Mouse (Mus musculus): ENCODE data around the gene Nsg2. TPM values are rescaled to one million over a fixed set of nuclear protein-coding genes. Genes with fewer than 3 reads are reported as not detected.
"Not testable (repeated sequence)": the region's sequence is repeated elsewhere in the genome, so short reads cannot be mapped to it uniquely, and the experiment has no call there.

Gene Nsg2
- polyA plus RNA-seq, 1 experiment from 2014 or later: not detected

- 58% methylated on average over 11 of the region's 11 CpGs for WGBS (ENCODE audit: missing documents)
- Histone ChIP-seq H3K4me3 (ENCODE audit: inconsistent target) (no peak overlapping the region), H3K27ac (no peak overlapping the region), H3K79me2 (ENCODE audit: inconsistent target) (no peaks in the 10 kb centered on the region), H3K36me3 (ENCODE audit: inconsistent target) (no peaks in the 10 kb centered on the region)
These were observed 1.1 kb downstream of the Nsg2 start for GRCm38 (mm10) chr11:32001181-32001910.

DNA sequence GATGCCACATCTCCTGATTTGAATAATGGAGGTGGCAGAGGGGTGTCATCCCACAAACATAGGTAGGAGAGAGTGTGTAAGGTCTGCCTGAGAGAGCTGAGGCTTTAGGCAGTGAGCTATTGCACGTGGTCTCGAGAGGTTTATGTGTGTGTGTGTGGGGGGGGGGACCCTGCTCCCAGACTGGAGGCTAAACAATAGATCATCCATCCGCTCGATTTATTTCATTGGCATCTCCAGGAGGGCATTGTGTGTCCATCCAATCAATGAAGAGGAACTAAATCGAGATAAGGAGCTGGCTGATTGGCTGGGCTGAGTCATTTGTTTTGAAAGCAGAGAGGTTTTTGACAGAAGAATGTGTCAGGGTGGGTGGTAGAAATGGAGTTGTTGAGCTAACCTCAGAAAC, 2.4 kb downstream of the Nsg2 start:
- H3K36me3 ChIP-seq (ENCODE audit: inconsistent target): no peaks in the 10 kb centered on the region
- 54% methylated on average over 5 of the region's 5 CpGs for WGBS (ENCODE audit: missing documents)
- no peaks in the 10 kb centered on the region for H3K79me2 ChIP-seq (ENCODE audit: inconsistent target)
- no peak overlapping the region for H3K27ac ChIP-seq
- no peak overlapping the region for H3K4me3 ChIP-seq (ENCODE audit: inconsistent target)

DNA sequence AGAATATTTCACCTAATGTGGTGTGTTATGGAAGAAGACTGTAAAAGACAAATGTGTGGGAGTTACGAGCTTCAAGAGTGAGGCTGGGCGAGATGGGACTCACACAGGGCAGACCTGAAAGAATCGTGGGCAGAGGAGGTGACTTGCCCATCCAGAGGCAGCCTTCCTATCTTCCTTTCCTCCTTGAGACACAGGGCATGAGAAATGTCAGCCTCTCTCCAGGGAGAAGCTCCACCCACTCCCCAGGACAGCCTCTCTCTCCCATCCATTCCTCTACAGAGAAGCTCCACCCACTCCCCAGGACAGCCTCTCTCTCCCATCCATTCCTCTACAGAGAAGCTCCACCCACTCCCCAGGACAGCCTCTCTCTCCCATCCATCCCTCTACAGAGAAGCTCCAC, 7.8 kb downstream of the Nsg2 start:
- 89% methylated on average over 3 of the region's 3 CpGs for WGBS (ENCODE audit: missing documents)
- not testable (repeated sequence) for H3K36me3 ChIP-seq (ENCODE audit: inconsistent target); H3K4me3 ChIP-seq (ENCODE audit: inconsistent target); H3K79me2 ChIP-seq (ENCODE audit: inconsistent target); H3K27ac ChIP-seq

DNA sequence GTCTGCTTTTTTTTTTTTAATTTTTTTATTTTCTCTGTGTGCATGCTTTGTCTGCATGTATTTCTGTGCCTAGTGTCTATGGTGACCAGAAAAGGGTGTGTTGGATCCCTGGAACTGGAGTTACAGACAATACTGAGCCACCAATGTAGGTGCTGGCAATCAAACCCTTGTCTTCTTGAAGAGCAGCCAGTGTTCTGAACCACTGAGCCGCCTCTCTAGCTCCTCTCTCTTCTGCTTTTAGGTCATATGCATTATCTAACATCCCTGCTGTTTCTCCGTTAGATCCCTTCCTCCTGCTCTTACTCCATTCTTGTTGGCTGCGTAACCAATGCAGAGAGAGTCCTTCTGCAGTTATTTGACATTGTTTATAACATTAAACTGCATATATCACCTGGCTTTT, 8.6 kb downstream of the Nsg2 start:
- no peak overlapping the region for H3K4me3 ChIP-seq (ENCODE audit: inconsistent target)
- no peaks in the 10 kb centered on the region for H3K79me2 ChIP-seq (ENCODE audit: inconsistent target)
- H3K36me3 ChIP-seq (ENCODE audit: inconsistent target): no peaks in the 10 kb centered on the region
- 78% methylated on average over 2 of the region's 3 CpGs for WGBS (ENCODE audit: missing documents)
- no peak overlapping the region for H3K27ac ChIP-seq

- Histone ChIP-seq H3K4me3 (ENCODE audit: inconsistent target) (no peak overlapping the region), H3K36me3 (ENCODE audit: inconsistent target) (no peaks in the 10 kb centered on the region)
These were observed 9.8 kb downstream of the Nsg2 start for GRCm38 (mm10) chr11:32009961-32010662.

GRCm38 (mm10) chr11:32010663-32010970, 10.4 kb downstream of the Nsg2 start:
- WGBS (ENCODE audit: missing documents): 74% methylated on average over 5 of the region's 5 CpGs
- Histone ChIP-seq H3K79me2 (ENCODE audit: inconsistent target) (no peaks in the 10 kb centered on the region), H3K4me3 (ENCODE audit: inconsistent target) (no peak overlapping the region), H3K36me3 (ENCODE audit: inconsistent target) (no peaks in the 10 kb centered on the region), H3K27ac (no peak overlapping the region)

More at GRCm38 (mm10) chr11:32009961-32010662, 9.8 kb downstream of the Nsg2 start:
- WGBS (ENCODE audit: missing documents): 75% methylated on average over 13 of the region's 13 CpGs
- no peak overlapping the region for H3K27ac ChIP-seq
- no peaks in the 10 kb centered on the region for H3K79me2 ChIP-seq (ENCODE audit: inconsistent target)

DNA sequence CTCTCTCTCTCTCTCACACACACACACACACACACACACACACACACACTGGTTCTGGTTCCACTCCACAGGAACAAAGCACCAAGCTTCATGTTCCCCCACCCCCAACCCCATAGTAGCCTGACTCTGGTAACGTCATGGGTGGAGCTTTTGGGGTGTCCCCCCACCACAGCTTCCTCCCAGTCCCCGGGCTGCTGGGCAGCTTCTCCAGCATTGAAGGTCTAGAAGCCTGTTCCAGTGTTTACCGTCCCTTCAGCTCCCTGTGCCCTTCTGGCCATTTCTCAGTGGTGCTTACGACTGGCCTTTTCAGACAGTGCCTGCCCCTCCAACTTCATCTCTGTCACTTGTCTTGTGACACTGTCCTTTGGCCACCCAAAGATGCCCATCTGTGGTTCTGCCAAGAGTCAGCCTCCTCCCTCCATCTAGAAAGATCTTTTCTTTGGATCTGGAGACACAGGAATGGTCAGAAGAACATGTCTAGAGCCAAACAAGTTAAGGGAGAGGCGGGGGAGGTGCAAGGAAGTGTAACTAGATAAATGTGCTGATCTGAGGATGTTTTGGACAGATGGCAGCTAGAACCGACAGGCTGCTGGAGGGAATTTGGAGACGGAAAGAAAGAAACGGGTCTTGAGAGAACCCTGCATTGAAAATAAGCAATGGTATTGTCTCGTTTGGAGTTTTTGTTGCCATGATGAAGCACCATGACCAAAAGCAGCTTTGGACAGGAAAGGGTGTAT, 11.8 kb downstream of the Nsg2 start:
- no peak overlapping the region for H3K4me3 ChIP-seq (ENCODE audit: inconsistent target)
- no peak overlapping the region for H3K27ac ChIP-seq
- 59% methylated on average over 9 of the region's 9 CpGs for WGBS (ENCODE audit: missing documents)

GRCm38 (mm10) chr11:32013014-32013427, 12.8 kb downstream of the Nsg2 start:
- 44% methylated on average over 4 of the region's 4 CpGs for WGBS (ENCODE audit: missing documents)
- Histone ChIP-seq H3K27ac (no peak overlapping the region), H3K4me3 (ENCODE audit: inconsistent target) (no peak overlapping the region), H3K36me3 (ENCODE audit: inconsistent target) (no peaks in the 10 kb centered on the region), H3K79me2 (ENCODE audit: inconsistent target) (no peaks in the 10 kb centered on the region)

More for the DNA sequence above, 11.8 kb downstream of the Nsg2 start:
- Histone ChIP-seq H3K79me2 (ENCODE audit: inconsistent target) (no peaks in the 10 kb centered on the region), H3K36me3 (ENCODE audit: inconsistent target) (no peaks in the 10 kb centered on the region)

GRCm38 (mm10) chr11:32013561-32013960, 13.3 kb downstream of the Nsg2 start:
- H3K4me3 ChIP-seq (ENCODE audit: inconsistent target): no peak overlapping the region
- H3K79me2 ChIP-seq (ENCODE audit: inconsistent target): no peaks in the 10 kb centered on the region
- no peak overlapping the region for H3K27ac ChIP-seq
- 8% methylated on average over 1 of the region's 1 CpGs for WGBS (ENCODE audit: missing documents)
- no peaks in the 10 kb centered on the region for H3K36me3 ChIP-seq (ENCODE audit: inconsistent target)

DNA sequence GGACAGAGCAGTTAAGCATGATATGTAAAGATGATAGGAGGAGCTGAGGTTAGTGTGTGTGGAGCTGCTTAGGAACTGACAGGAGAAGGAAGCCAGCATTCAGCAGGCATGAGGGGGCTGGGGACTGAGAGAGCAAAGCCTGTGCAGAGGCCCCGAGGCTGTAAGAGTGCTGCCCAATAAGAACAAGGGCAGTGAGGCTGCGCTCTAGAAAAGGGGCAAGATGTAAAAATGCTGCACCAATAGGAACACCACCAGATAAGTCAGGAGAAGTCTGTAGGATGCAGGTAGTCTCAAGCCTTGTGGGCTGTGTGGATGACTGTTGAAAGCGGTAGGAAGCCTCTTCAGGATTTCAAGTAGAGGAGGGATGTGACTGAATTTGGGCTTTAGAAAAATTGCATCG, 17.9 kb downstream of the Nsg2 start:
- Histone ChIP-seq H3K79me2 (ENCODE audit: inconsistent target) (no peaks in the 10 kb centered on the region), H3K4me3 (ENCODE audit: inconsistent target) (no peak overlapping the region), H3K27ac (no peak overlapping the region), H3K36me3 (ENCODE audit: inconsistent target) (no peaks in the 10 kb centered on the region)
- WGBS (ENCODE audit: missing documents): 58% methylated on average over 4 of the region's 4 CpGs

DNA sequence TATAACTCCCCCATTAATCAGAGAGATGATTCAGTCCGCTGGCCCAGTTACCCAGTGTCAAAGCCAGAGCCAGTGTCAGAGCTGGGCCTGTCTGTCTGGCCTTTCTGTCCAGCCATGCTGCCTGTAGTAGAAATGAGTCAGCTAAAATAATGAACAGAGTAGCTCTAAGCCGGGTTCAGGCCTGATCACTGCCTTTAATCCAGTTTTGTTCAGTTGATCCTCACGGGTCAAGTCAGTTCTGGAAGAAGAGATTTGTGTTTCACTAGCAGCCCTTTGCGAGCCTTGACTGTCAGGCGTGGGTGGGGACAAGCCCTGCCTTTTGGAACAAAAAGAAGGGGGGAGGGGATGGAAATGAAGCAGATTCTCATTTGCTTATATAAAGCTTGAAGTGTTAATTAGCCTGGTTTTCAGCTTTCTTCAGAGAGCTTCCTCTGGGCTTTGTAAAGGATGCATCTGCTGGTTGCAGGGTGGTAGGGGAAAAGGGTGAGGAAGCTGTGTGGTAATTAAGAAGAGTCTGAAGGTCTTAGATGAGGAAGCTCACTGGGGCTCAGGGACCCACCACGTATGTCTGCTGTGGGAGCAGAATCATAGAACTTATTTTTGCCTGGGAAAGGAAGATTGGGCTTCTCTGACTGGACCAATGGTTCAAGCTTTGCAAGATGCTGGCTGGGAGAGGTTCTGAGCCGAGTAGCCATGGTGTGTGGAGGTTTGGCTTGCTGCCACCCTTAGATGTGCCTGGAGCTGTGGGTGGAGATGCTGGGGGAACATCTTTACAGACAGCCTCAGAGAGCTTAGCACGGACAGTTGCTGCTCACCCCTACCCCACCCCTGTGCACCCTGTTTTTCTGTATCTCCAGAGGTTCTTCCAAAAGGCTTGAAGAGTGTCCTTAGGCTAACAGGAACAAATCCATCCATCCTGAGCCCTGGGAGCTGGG, 20.0 kb downstream of the Nsg2 start:
- H3K4me3 ChIP-seq (ENCODE audit: inconsistent target): no peak overlapping the region
- H3K79me2 ChIP-seq (ENCODE audit: inconsistent target): no peaks in the 10 kb centered on the region
- H3K27ac ChIP-seq: no peak overlapping the region
- 14% methylated on average over 8 of the region's 8 CpGs for WGBS (ENCODE audit: missing documents)
- no peaks in the 10 kb centered on the region for H3K36me3 ChIP-seq (ENCODE audit: inconsistent target)

- no peak overlapping the region for H3K4me3 ChIP-seq (ENCODE audit: inconsistent target)
- H3K79me2 ChIP-seq (ENCODE audit: inconsistent target): no peaks in the 10 kb centered on the region
- H3K36me3 ChIP-seq (ENCODE audit: inconsistent target): no peaks in the 10 kb centered on the region
- H3K27ac ChIP-seq: no peak overlapping the region
- 97% methylated on average over 5 of the region's 5 CpGs for WGBS (ENCODE audit: missing documents)
These were observed 26.4 kb downstream of the Nsg2 start for GRCm38 (mm10) chr11:32026634-32027033.

GRCm38 (mm10) chr11:32027474-32028342, 27.4 kb downstream of the Nsg2 start:
- WGBS (ENCODE audit: missing documents): 84% methylated on average over 7 of the region's 7 CpGs
- H3K79me2 ChIP-seq (ENCODE audit: inconsistent target): no peaks in the 10 kb centered on the region
- no peaks in the 10 kb centered on the region for H3K36me3 ChIP-seq (ENCODE audit: inconsistent target)
- H3K27ac ChIP-seq: no peak overlapping the region
- H3K4me3 ChIP-seq (ENCODE audit: inconsistent target): no peak overlapping the region

Measured in macrophage (primary cell).